Mouse (Mus musculus) kidney, embryonic 14.5 days (tissue): ENCODE results near the gene Nlgn1. TPM values are rescaled to one million over a fixed set of nuclear protein-coding genes. Genes with fewer than 3 reads are reported as not detected.

Experiments
- ATAC-seq: fragments of 200-750 bp; cut with Nextera tagmentation; 2 replicates; pipeline ENCODE4 v1.8.0; 2017; ENCODE audit warnings: moderate number of reproducible peaks, mild to moderate bottlenecking, moderate TSS enrichment, moderate library complexity; ENCODE audit not compliant: low FRiP score, low TSS enrichment
- H3K27ac ChIP-seq: fragments of 300-500 bp; sonication (generic); 2 replicates; pipeline ENCODE4 v1.5.1; 2014; ENCODE audit warnings: low read depth, mild to moderate bottlenecking, low read length, moderate library complexity, mixed read lengths
- H3K27me3 ChIP-seq: fragments of 300-500 bp; sonication (generic); 2 replicates; pipeline ENCODE4 v1.6.1; 2014; ENCODE audit warnings: mild to moderate bottlenecking, low read length; ENCODE audit not compliant: control insufficient read depth, insufficient read depth
- H3K36me3 ChIP-seq: fragments of 300-500 bp; sonication (generic); 2 replicates; pipeline ENCODE4 v1.6.1; 2014; ENCODE audit warnings: low read length, mixed read lengths; ENCODE audit not compliant: control insufficient read depth, insufficient read depth
- H3K4me1 ChIP-seq: fragments of 300-500 bp; sonication (generic); 2 replicates; pipeline ENCODE4 v1.6.1; 2014; ENCODE audit warnings: low read length, mixed read lengths; ENCODE audit not compliant: control insufficient read depth, insufficient read depth
- H3K4me2 ChIP-seq: fragments of 300-500 bp; sonication (generic); replicated peaks from 2 replicates; pipeline ENCODE4 v1.6.1; 2014; ENCODE audit warnings: low read depth, mild to moderate bottlenecking, low read length
- H3K4me3 ChIP-seq: fragments of 300-500 bp; sonication (generic); 2 replicates; pipeline ENCODE4 v1.5.1; 2014; ENCODE audit warnings: mild to moderate bottlenecking, low read length
- H3K9ac ChIP-seq: fragments of 300-500 bp; sonication (generic); 2 replicates; pipeline ENCODE4 v1.6.1; 2014; ENCODE audit warnings: low read depth, mild to moderate bottlenecking, low read length, moderate library complexity
- H3K9me3 ChIP-seq: fragments of 300-500 bp; sonication (generic); 2 replicates; pipeline ENCODE4 v1.6.1; 2016; ENCODE audit warnings: low read length; ENCODE audit not compliant: control insufficient read depth
- WGBS: fragments of 180-500 bp; shearing (Covaris S2); extraction: QIAGEN DNeasy Blood & Tissue Kit; methylation state at CpG from one replicate; pipeline ENCODE4 v1.1.7; 2014; 5-methylcytosine and 5-hydroxymethylcytosine counted together
- polyA plus RNA-seq: library from polyadenylated mRNA; unstranded; fragments of >200 nt; fragmentation: Nextera tagmentation; extraction: Ambion mirVana; gene quantifications from 2 replicates; pipeline ENCODE4 v1.2.1, GENCODE M21; 2014

Gene Nlgn1
- polyA plus RNA-seq, 1 experiment from 2014 or later: 1.5 TPM

GRCm38 (mm10) chr3:26069366-26069765, 262.9 kb downstream of the Nlgn1 start:
- Histone ChIP-seq H3K9ac (no peak overlapping the region), H3K27me3 (no peaks in the 10 kb centered on the region), H3K36me3 (no peaks in the 10 kb centered on the region), H3K4me2 (no peak overlapping the region), H3K4me3 (no peak overlapping the region), H3K27ac (no peak overlapping the region), H3K4me1 (no peaks in the 10 kb centered on the region), H3K9me3 (no peaks in the 10 kb centered on the region)
- ATAC-seq: no peak

GRCm38 (mm10) chr3:26050769-26051168, 281.5 kb downstream of the Nlgn1 start:
- Histone ChIP-seq H3K4me1 (no peaks in the 10 kb centered on the region), H3K27me3 (no peaks in the 10 kb centered on the region), H3K36me3 (no peaks in the 10 kb centered on the region), H3K4me2 (no peak overlapping the region), H3K9ac (no peak overlapping the region), H3K9me3 (no peaks in the 10 kb centered on the region), H3K4me3 (no peak overlapping the region), H3K27ac (no peak overlapping the region)
- no peak for ATAC-seq
- 74% methylated on average over 4 of the region's 4 CpGs for WGBS

- H3K9me3 ChIP-seq: no peaks in the 10 kb centered on the region
- H3K4me3 ChIP-seq: no peak overlapping the region
- 84% methylated on average over 2 of the region's 2 CpGs for WGBS
- no peaks in the 10 kb centered on the region for H3K36me3 ChIP-seq
- no peak overlapping the region for H3K4me2 ChIP-seq
- H3K27me3 ChIP-seq: no peaks in the 10 kb centered on the region
- ATAC-seq: no peak
- H3K27ac ChIP-seq: no peak overlapping the region
- no peak overlapping the region for H3K9ac ChIP-seq
- H3K4me1 ChIP-seq: no peaks in the 10 kb centered on the region
Observed at GRCm38 (mm10) chr3:26042966-26043365, 289.3 kb downstream of the Nlgn1 start.

GRCm38 (mm10) chr3:26039696-26040095, 292.6 kb downstream of the Nlgn1 start:
- H3K9me3 ChIP-seq: no peaks in the 10 kb centered on the region
- no peak overlapping the region for H3K4me2 ChIP-seq
- H3K4me1 ChIP-seq: no peaks in the 10 kb centered on the region
- H3K36me3 ChIP-seq: no peaks in the 10 kb centered on the region
- 86% methylated on average over 2 of the region's 2 CpGs for WGBS
- no peak overlapping the region for H3K27ac ChIP-seq
- no peaks in the 10 kb centered on the region for H3K27me3 ChIP-seq
- H3K9ac ChIP-seq: no peak overlapping the region
- ATAC-seq: no peak
- no peak overlapping the region for H3K4me3 ChIP-seq

GRCm38 (mm10) chr3:26026025-26026424, 306.2 kb downstream of the Nlgn1 start:
- H3K9me3 ChIP-seq: no peaks in the 10 kb centered on the region
- no peak overlapping the region for H3K9ac ChIP-seq
- no peaks in the 10 kb centered on the region for H3K4me1 ChIP-seq
- 92% methylated on average over 2 of the region's 2 CpGs for WGBS
- no peaks in the 10 kb centered on the region for H3K27me3 ChIP-seq
- no peak overlapping the region for H3K4me3 ChIP-seq
- no peaks in the 10 kb centered on the region for H3K36me3 ChIP-seq
- no peak for ATAC-seq
- H3K27ac ChIP-seq: no peak overlapping the region
- no peak overlapping the region for H3K4me2 ChIP-seq

- Histone ChIP-seq H3K27ac (no peak overlapping the region), H3K4me2 (no peak overlapping the region), H3K9ac (no peak overlapping the region), H3K36me3 (no peaks in the 10 kb centered on the region), H3K27me3 (no peaks in the 10 kb centered on the region), H3K9me3 (no peaks in the 10 kb centered on the region), H3K4me3 (no peak overlapping the region), H3K4me1 (no peaks in the 10 kb centered on the region)
- ATAC-seq: no peak
- WGBS: 83% methylated on average over 5 of the region's 5 CpGs
Observed at GRCm38 (mm10) chr3:26023217-26023616, 309.0 kb downstream of the Nlgn1 start.

GRCm38 (mm10) chr3:26021632-26022184, 310.6 kb downstream of the Nlgn1 start:
- Histone ChIP-seq H3K27ac (no peak overlapping the region), H3K9ac (no peak overlapping the region), H3K36me3 (no peaks in the 10 kb centered on the region), H3K4me3 (no peak overlapping the region), H3K4me2 (no peak overlapping the region), H3K27me3 (no peaks in the 10 kb centered on the region), H3K9me3 (no peaks in the 10 kb centered on the region), H3K4me1 (no peaks in the 10 kb centered on the region)
- WGBS: 86% methylated on average over 6 of the region's 6 CpGs
- no peak for ATAC-seq

GRCm38 (mm10) chr3:26011310-26012078, 320.8 kb downstream of the Nlgn1 start:
- Histone ChIP-seq H3K4me2 (no peak overlapping the region), H3K27me3 (no peaks in the 10 kb centered on the region), H3K4me1 (no peaks in the 10 kb centered on the region), H3K4me3 (no peak overlapping the region), H3K36me3 (no peaks in the 10 kb centered on the region), H3K9me3 (no peaks in the 10 kb centered on the region), H3K9ac (no peak overlapping the region), H3K27ac (no peak overlapping the region)
- WGBS: 78% methylated on average over 4 of the region's 4 CpGs
- no peak for ATAC-seq

GRCm38 (mm10) chr3:26002863-26003608, 329.2 kb downstream of the Nlgn1 start:
- no peaks in the 10 kb centered on the region for H3K36me3 ChIP-seq
- WGBS: 79% methylated on average over 7 of the region's 7 CpGs
- H3K9ac ChIP-seq: no peak overlapping the region
- H3K4me3 ChIP-seq: no peak overlapping the region
- H3K9me3 ChIP-seq: no peaks in the 10 kb centered on the region
- no peaks in the 10 kb centered on the region for H3K4me1 ChIP-seq
- no peak overlapping the region for H3K4me2 ChIP-seq
- H3K27ac ChIP-seq: no peak overlapping the region
- ATAC-seq: no peak
- no peaks in the 10 kb centered on the region for H3K27me3 ChIP-seq
